Mouse (Mus musculus) midbrain, embryonic 12.5 days (tissue): ENCODE measurements around the gene Kntc1. TPM values are rescaled to one million over a fixed set of nuclear protein-coding genes. Genes with fewer than 3 reads are reported as not detected.

Experiments used
- ATAC-seq: fragments of 200-750 bp; cut with Nextera tagmentation; 2 replicates; pipeline ENCODE4 v1.8.0; 2017; ENCODE audit warnings: low read depth, moderate TSS enrichment, moderate library complexity; ENCODE audit not compliant: low FRiP score
- H3K27ac ChIP-seq: fragments of 300-500 bp; sonication (generic); replicated peaks from 2 replicates; pipeline ENCODE4 v1.5.1; 2016; ENCODE audit warnings: mild to moderate bottlenecking
- H3K27me3 ChIP-seq: fragments of 300-500 bp; sonication (generic); 2 replicates; pipeline ENCODE4 v1.6.1; 2016; ENCODE audit warnings: mild to moderate bottlenecking
- H3K36me3 ChIP-seq: fragments of 300-500 bp; sonication (generic); 2 replicates; pipeline ENCODE4 v1.6.1; 2016
- H3K4me1 ChIP-seq: fragments of 300-500 bp; sonication (generic); 2 replicates; pipeline ENCODE4 v1.6.1; 2016
- H3K4me2 ChIP-seq: fragments of 300-500 bp; sonication (generic); replicated peaks from 2 replicates; pipeline ENCODE4 v1.6.1; 2016; ENCODE audit warnings: mild to moderate bottlenecking, moderate library complexity
- H3K4me3 ChIP-seq: fragments of 300-500 bp; sonication (generic); 2 replicates; pipeline ENCODE4 v1.5.1; 2016; ENCODE audit warnings: mild to moderate bottlenecking
- H3K9ac ChIP-seq: fragments of 300-500 bp; sonication (generic); replicated peaks from 2 replicates; pipeline ENCODE4 v1.6.1; 2016; ENCODE audit warnings: mild to moderate bottlenecking, moderate library complexity
- H3K9me3 ChIP-seq: fragments of 300-500 bp; sonication (generic); 2 replicates; pipeline ENCODE4 v1.6.1; 2016; ENCODE audit warnings: mild to moderate bottlenecking
- WGBS: fragments of 180-500 bp; shearing (Covaris S2); methylation state at CpG from one replicate; pipeline ENCODE4 v1.1.7; 2016; 5-methylcytosine and 5-hydroxymethylcytosine counted together
- polyA plus RNA-seq: library from polyadenylated mRNA; unstranded; fragments of >200 nt; fragmentation: Nextera tagmentation; extraction: Ambion mirVana; gene quantifications from 2 replicates; pipeline ENCODE4 v1.2.1, GENCODE M21; 2016

The Kntc1 gene
- polyA plus RNA-seq, 1 experiment from 2014 or later = 36.5 TPM

GRCm38 (mm10) chr5:123851398-123851797, 101.9 kb downstream of the Kntc1 start:
- no peak for ATAC-seq
- Histone ChIP-seq H3K9ac (no peak overlapping the region), H3K4me2 (no peak overlapping the region), H3K4me1 (no peaks in the 10 kb centered on the region), H3K36me3 (no peaks in the 10 kb centered on the region), H3K27me3 (no peaks in the 10 kb centered on the region), H3K27ac (no peak overlapping the region), H3K9me3 (no peaks in the 10 kb centered on the region), H3K4me3 (no peak overlapping the region)
- 69% methylated on average over 2 of the region's 2 CpGs for WGBS

GRCm38 (mm10) chr5:123853877-123854504, 104.5 kb downstream of the Kntc1 start:
- WGBS = 92% methylated on average over 11 of the region's 11 CpGs
- H3K9ac ChIP-seq = no peak overlapping the region
- H3K4me2 ChIP-seq = no peak overlapping the region
- no peaks in the 10 kb centered on the region for H3K36me3 ChIP-seq
- H3K4me3 ChIP-seq = no peak overlapping the region
- no peak for ATAC-seq
- H3K27me3 ChIP-seq = no peaks in the 10 kb centered on the region
- H3K9me3 ChIP-seq = no peaks in the 10 kb centered on the region
- no peak overlapping the region for H3K27ac ChIP-seq
- H3K4me1 ChIP-seq = no peaks in the 10 kb centered on the region

- Histone ChIP-seq H3K27ac (no peak overlapping the region), H3K4me3 (no peak overlapping the region), H3K4me2 (no peak overlapping the region), H3K4me1 (no peaks in the 10 kb centered on the region), H3K9ac (no peak overlapping the region), H3K9me3 (no peaks in the 10 kb centered on the region), H3K36me3 (no peaks in the 10 kb centered on the region), H3K27me3 (no peaks in the 10 kb centered on the region)
- WGBS = 92% methylated on average over 9 of the region's 9 CpGs
- ATAC-seq = no peak
Measured at GRCm38 (mm10) chr5:123854511-123854910, 105.0 kb downstream of the Kntc1 start.

- Histone ChIP-seq H3K27ac (no peak overlapping the region), H3K4me3 (no peak overlapping the region), H3K9me3 (no peaks in the 10 kb centered on the region), H3K9ac (no peak overlapping the region), H3K4me1 (no peaks in the 10 kb centered on the region), H3K27me3 (no peaks in the 10 kb centered on the region), H3K4me2 (no peak overlapping the region), H3K36me3 (no peaks in the 10 kb centered on the region)
- 86% methylated on average over 11 of the region's 11 CpGs for WGBS
- ATAC-seq = no peak
Measured at GRCm38 (mm10) chr5:123858798-123859197, 109.3 kb downstream of the Kntc1 start.

- 86% methylated on average over 15 of the region's 15 CpGs for WGBS
- no peaks in the 10 kb centered on the region for H3K4me1 ChIP-seq
- no peak overlapping the region for H3K4me2 ChIP-seq
Measured at GRCm38 (mm10) chr5:123862374-123863350, 113.1 kb downstream of the Kntc1 start.

GRCm38 (mm10) chr5:123863934-123864333, 114.4 kb downstream of the Kntc1 start:
- no peak overlapping the region for H3K4me2 ChIP-seq
- H3K9ac ChIP-seq = no peak overlapping the region
- WGBS = 89% methylated on average over 14 of the region's 14 CpGs
- no peaks in the 10 kb centered on the region for H3K4me1 ChIP-seq
- H3K27ac ChIP-seq = no peak overlapping the region
- H3K9me3 ChIP-seq = no peaks in the 10 kb centered on the region
- H3K4me3 ChIP-seq = no peak overlapping the region
- no peak for ATAC-seq
- no peaks in the 10 kb centered on the region for H3K36me3 ChIP-seq
- no peaks in the 10 kb centered on the region for H3K27me3 ChIP-seq

More at GRCm38 (mm10) chr5:123862374-123863350, 113.1 kb downstream of the Kntc1 start:
- Histone ChIP-seq H3K27me3 (no peaks in the 10 kb centered on the region), H3K27ac (no peak overlapping the region), H3K9me3 (no peaks in the 10 kb centered on the region), H3K4me3 (no peak overlapping the region), H3K9ac (no peak overlapping the region), H3K36me3 (no peaks in the 10 kb centered on the region)
- ATAC-seq = no peak

- Histone ChIP-seq H3K4me3 (no peak within 1 kb of the TSS), H3K4me1 (no peaks in the 10 kb centered on the region), H3K27me3 (no peaks in the 10 kb centered on the region), H3K27ac (no peak within 1 kb of the TSS), H3K36me3 (no peaks in the 10 kb centered on the region), H3K9me3 (no peaks in the 10 kb centered on the region), H3K9ac (no peak within 1 kb of the TSS), H3K4me2 (no peak within 1 kb of the TSS)
- 91% methylated on average over 12 of the region's 12 CpGs for WGBS
- ATAC-seq = no peak
Measured at GRCm38 (mm10) chr5:123865365-123865764, 115.8 kb downstream of the Kntc1 start, which contains the start of gene Hcar2. TSS of gene Hcar2 (minus strand) at chr5:123865499.

- Histone ChIP-seq H3K4me1 (no peaks in the 10 kb centered on the region), H3K9ac (no peak overlapping the region), H3K27ac (no peak overlapping the region), H3K4me2 (no peak overlapping the region), H3K4me3 (no peak overlapping the region), H3K9me3 (no peaks in the 10 kb centered on the region), H3K27me3 (no peaks in the 10 kb centered on the region), H3K36me3 (no peaks in the 10 kb centered on the region)
- 87% methylated on average over 4 of the region's 4 CpGs for WGBS
- ATAC-seq = no peak
Measured at GRCm38 (mm10) chr5:123866457-123866856, 116.9 kb downstream of the Kntc1 start.

- no peak overlapping the region for H3K9ac ChIP-seq
- H3K27ac ChIP-seq = no peak overlapping the region
- H3K4me2 ChIP-seq = no peak overlapping the region
- no peak for ATAC-seq
- no peaks in the 10 kb centered on the region for H3K36me3 ChIP-seq
- no peak overlapping the region for H3K4me3 ChIP-seq
- H3K27me3 ChIP-seq = no peaks in the 10 kb centered on the region
- no peaks in the 10 kb centered on the region for H3K4me1 ChIP-seq
- 89% methylated on average over 4 of the region's 4 CpGs for WGBS
- no peaks in the 10 kb centered on the region for H3K9me3 ChIP-seq
Measured at GRCm38 (mm10) chr5:123869615-123870014, 120.1 kb downstream of the Kntc1 start.

Other genes with a start within 250 kb of the Kntc1 start
- gene B3gnt4, start 239.3 kb upstream of the Kntc1 start, polyA plus RNA-seq = 1.5 and 1.7 TPM in 2 replicates
- 135 and 145 TPM in 2 replicates for gene Diablo, start 225.5 kb upstream of the Kntc1 start, polyA plus RNA-seq
- gene Gm49027, start 224.2 kb upstream of the Kntc1 start, polyA plus RNA-seq = 1.1 and 1.9 TPM in 2 replicates
- gene Vps33a, start 176.7 kb upstream of the Kntc1 start, polyA plus RNA-seq = 39.7 and 40.4 TPM in 2 replicates
- gene Clip1, start 65.1 kb upstream of the Kntc1 start, polyA plus RNA-seq = 65.7 and 69.8 TPM in 2 replicates
- gene Zcchc8, start 28.6 kb upstream of the Kntc1 start, polyA plus RNA-seq = 92.4 and 97.3 TPM in 2 replicates
- 174 and 182 TPM in 2 replicates for gene Rsrc2, start 302 bp upstream of the Kntc1 start, polyA plus RNA-seq
- gene Hcar2, start 115.8 kb downstream of the Kntc1 start, polyA plus RNA-seq = not detected in 2 replicates
- gene Hcar1, start 130.3 kb downstream of the Kntc1 start, polyA plus RNA-seq = 0.35 and 0.50 TPM in 2 replicates
- 159 and 167 TPM in 2 replicates for gene Denr, start 157.5 kb downstream of the Kntc1 start, polyA plus RNA-seq
- gene Gm43518, start 177.7 kb downstream of the Kntc1 start, polyA plus RNA-seq = 1.8 and 3.4 TPM in 2 replicates
- gene Ccdc62, start 181.0 kb downstream of the Kntc1 start, polyA plus RNA-seq = 4.9 and 6.1 TPM in 2 replicates
- gene Hip1r, start 223.9 kb downstream of the Kntc1 start, polyA plus RNA-seq = 13.9 and 15.5 TPM in 2 replicates